Mouse (Mus musculus): ENCODE measurements around the gene Btf3.

DNA sequence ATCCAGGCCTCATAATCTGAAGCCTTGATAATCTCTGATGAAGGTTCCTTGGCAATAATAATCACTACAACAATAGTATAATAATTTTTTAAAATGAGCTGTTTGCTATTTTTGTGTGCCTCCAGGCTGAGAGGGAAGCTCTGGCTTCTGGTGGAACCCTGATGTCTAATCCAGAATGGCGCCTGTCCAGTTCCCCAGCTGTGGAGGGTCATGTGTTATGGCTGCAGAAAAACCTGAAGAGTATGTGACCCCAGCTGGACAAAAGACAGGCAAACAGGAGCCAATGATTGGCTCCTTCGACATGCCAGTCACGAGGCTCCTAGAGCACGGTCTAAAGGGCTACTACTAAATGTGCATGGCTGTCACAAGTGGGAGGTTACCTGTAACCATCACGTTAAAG, 23.7 kb upstream of the Btf3 start:
- no peak for TF ChIP-seq POLR2A (IDR thresholded peaks at IDR 0.05; ENCODE audit: insufficient read length, low read depth)
- TF ChIP-seq E2F4 (IDR thresholded peaks at IDR 0.05; ENCODE audit: insufficient read depth) = no peak
- no peak for TF ChIP-seq USF1 (IDR thresholded peaks at IDR 0.05; ENCODE audit: low read depth)
- no peak for TF ChIP-seq SRF (IDR thresholded peaks at IDR 0.05; ENCODE audit: control insufficient read depth, insufficient read length, low read depth)
- no peak for TF ChIP-seq MYOD1 (IDR thresholded peaks at IDR 0.05; ENCODE audit: control insufficient read depth in 1 of 3, insufficient read length in 2 of 3, low read depth in 2 of 3)
- TF ChIP-seq CEBPB (IDR thresholded peaks at IDR 0.05; ENCODE audit: insufficient read depth, poor library complexity, severe bottlenecking) = no peak
- no peak for TF ChIP-seq POLR2AphosphoS2 (IDR thresholded peaks at IDR 0.05; ENCODE audit: insufficient read length, low read depth)
- TF ChIP-seq MAX (IDR thresholded peaks at IDR 0.05; ENCODE audit: low read depth) = no peak
- no peak for TF ChIP-seq TCF12 (IDR thresholded peaks at IDR 0.05; ENCODE audit: insufficient read depth, poor library complexity, severe bottlenecking)
- TF ChIP-seq REST (IDR thresholded peaks at IDR 0.05; ENCODE audit: insufficient read depth, insufficient read length) = no peak
- no peak for TF ChIP-seq TCF3 (IDR thresholded peaks at IDR 0.05; ENCODE audit: insufficient read length, low read depth)

Measured in myocyte (in vitro differentiated cells).